Mouse (Mus musculus): ENCODE measurements around the gene Snx18.

DNA sequence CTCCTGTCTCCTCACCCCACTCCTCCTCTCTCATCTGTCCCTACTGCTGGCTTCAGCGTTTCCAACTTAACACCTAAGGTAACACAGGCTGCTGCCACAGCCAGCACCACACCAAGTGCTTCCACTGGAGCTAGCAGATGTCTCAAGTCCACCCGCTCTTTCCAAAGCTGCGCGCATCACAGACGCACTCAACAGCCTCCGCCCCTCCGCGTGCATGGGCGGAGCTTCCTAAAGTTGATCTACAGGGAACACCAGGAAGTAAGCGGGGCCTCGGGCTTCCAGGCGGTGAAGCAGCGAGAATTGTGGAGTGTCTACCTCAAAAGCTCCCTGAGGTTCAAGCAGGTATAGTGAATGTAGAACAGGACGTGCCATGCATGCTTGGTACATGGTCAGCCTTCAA, 12.2 kb downstream of the Snx18 start:
- TF ChIP-seq CTCF (IDR thresholded peaks at IDR 0.05): no peak
- no peak for TF ChIP-seq EP300 (IDR thresholded peaks at IDR 0.05)
